Mouse (Mus musculus): ENCODE results near the gene Ccng1. TPM values are rescaled to one million over a fixed set of nuclear protein-coding genes. Genes with fewer than 3 reads are reported as not detected.
"Not testable (repeated sequence)": the region's sequence is repeated elsewhere in the genome, so short reads cannot be mapped to it uniquely, and the experiment has no call there.

Gene Ccng1
- polyA plus RNA-seq, 1 experiment from 2014 or later = 32.1 TPM

DNA sequence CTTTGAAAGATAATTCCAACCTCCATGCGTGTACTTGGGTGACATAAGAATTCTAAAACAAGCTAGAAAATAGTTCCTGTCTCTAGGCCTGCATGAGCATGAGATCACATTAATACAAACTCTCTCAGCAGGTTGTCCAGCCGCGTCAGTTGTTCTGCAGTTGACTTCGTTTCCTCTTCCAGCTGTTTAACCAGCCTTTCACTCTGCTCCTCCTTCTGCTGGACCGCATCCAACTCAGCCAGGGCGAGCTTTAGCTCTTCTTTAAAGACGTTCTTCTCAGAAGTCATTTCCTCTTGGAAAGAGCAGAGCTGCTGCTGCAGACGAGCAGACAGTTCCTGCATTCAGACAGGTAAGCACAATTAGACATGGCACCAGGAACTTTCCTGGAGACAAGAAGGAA, 41.3 kb downstream of the Ccng1 start:
- Histone ChIP-seq H3K27me3 (ENCODE audit: control insufficient read depth, insufficient read depth, low read length) (no peaks in the 10 kb centered on the region), H3K4me3 (ENCODE audit: low read depth, low read length) (no peak overlapping the region), H3K4me1 (replicated peaks; ENCODE audit: control insufficient read depth, insufficient read depth) (no peaks in the 10 kb centered on the region), H3K36me3 (ENCODE audit: control insufficient read depth, insufficient read depth, low read length) (peaks cover 10% of the 10 kb centered on the region; the same call in 1 of the 2 replicates), H3K27ac (replicated peaks) (no peak overlapping the region), H3K9ac (ENCODE audit: low read length) (no peak overlapping the region), H3K4me2 (replicated peaks; ENCODE audit: low read depth) (no peak overlapping the region), H3K9me3 (ENCODE audit: control insufficient read depth, low read length) (no peaks in the 10 kb centered on the region)
- no peak for ATAC-seq (ENCODE audit: low FRiP score, low TSS enrichment)
- no peak for TF ChIP-seq CTCF (IDR thresholded peaks at IDR 0.05; ENCODE audit: low read depth)
- no peak for TF ChIP-seq EP300 (optimal IDR thresholded peaks at IDR 0.05)
- no peak for DNase-seq (ENCODE audit: low spot score)
- WGBS = 54% methylated on average over 8 of the region's 8 CpGs

DNA sequence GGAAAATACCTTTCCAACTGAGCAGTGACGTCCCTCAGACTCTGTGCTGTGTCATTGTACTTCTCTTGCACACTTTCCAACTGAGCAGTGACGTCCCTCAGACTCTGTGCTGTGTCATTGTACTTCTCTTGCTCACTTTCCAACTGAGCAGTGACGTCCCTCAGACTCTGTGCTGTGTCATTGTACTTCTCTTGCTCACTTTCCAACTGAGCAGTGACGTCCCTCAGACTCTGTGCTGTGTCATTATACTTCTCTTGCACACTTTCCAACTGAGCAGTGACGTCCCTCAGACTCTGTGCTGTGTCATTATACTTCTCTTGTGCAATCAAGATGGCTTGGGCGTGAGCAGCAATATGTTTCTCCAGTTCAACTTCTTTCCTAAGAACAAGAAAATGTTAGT, 45.2 kb downstream of the Ccng1 start:
- H3K9ac ChIP-seq (ENCODE audit: low read length); ATAC-seq (ENCODE audit: low FRiP score, low TSS enrichment); H3K9me3 ChIP-seq (ENCODE audit: control insufficient read depth, low read length); H3K4me2 ChIP-seq (replicated peaks; ENCODE audit: low read depth); H3K27ac ChIP-seq (replicated peaks); H3K27me3 ChIP-seq (ENCODE audit: control insufficient read depth, insufficient read depth, low read length); H3K36me3 ChIP-seq (ENCODE audit: control insufficient read depth, insufficient read depth, low read length); H3K4me3 ChIP-seq (ENCODE audit: low read depth, low read length); H3K4me1 ChIP-seq (replicated peaks; ENCODE audit: control insufficient read depth, insufficient read depth); DNase-seq (ENCODE audit: low spot score): not testable (repeated sequence)
- 84% methylated on average over 6 of the region's 6 CpGs for WGBS

Other genes with a start within 250 kb of the Ccng1 start
- gene Mat2b, start 60.1 kb downstream of the Ccng1 start, polyA plus RNA-seq (2015; fragmentation: Nextera tagmentation; extraction: Ambion mirVana) = 87.4 and 87.9 TPM in 2 replicates
- gene Hmmr, start 21.9 kb downstream of the Ccng1 start, polyA plus RNA-seq (2015; fragmentation: Nextera tagmentation; extraction: Ambion mirVana) = 7.9 and 11.5 TPM in 2 replicates
- 79.8 and 83.1 TPM in 2 replicates for gene Nudcd2, start 21.6 kb downstream of the Ccng1 start, polyA plus RNA-seq (2015; fragmentation: Nextera tagmentation; extraction: Ambion mirVana)